ENCODE assay signal across 13 mouse cellular contexts in the genomic region with DNA sequence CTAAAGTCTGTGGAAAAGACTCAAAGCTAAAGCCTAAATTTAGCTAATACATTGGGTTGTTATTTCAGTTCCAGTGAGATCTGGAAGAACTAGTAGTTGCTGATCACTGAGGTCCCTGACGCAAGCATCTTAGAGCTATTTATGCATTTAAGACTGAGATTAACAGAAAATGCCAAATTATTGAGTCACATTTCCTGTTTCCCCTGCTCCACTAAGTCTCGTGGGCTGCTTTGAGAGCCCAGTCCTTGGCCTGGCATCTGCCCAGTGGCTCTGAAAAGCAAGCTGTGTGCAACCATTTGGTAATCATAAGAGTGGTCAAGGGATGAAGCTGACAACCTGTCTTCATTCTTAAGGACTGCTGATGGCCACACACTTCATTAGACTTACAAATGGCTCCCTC. TPM values are rescaled to one million over a fixed set of nuclear protein-coding genes. Genes with fewer than 3 reads are reported as not detected.
DNase-seq lines count a peak whose midpoint lies in the region; ATAC-seq and TF ChIP-seq lines count a peak whose summit lies in the region.
"Had no signal": no experiment of that assay in that cellular context is flagged by ENCODE, and none has a peak within 500 bp of the region (broad histone marks: within the 10 kb centered on the region; RNA-seq: fewer than 3 reads in every experiment).

No protein-coding gene starts in this region.

- no peaks in the 10 kb centered on the region for H3K27me3 ChIP-seq in liver, postnatal 0 days (ENCODE audit: insufficient read depth, low read length)
- no peaks in the 10 kb centered on the region for H3K27me3 ChIP-seq in liver, embryonic 12.5 days (replicated peaks)
- no peaks in the 10 kb centered on the region for H3K27me3 ChIP-seq in heart, postnatal 0 days (ENCODE audit: control insufficient read depth, insufficient read depth, low read length)
- H3K27me3 ChIP-seq: limb, embryonic 15.5 days had no signal

- no peak overlapping the region for H3K9ac ChIP-seq in liver, postnatal 0 days (replicated peaks)
- H3K9ac ChIP-seq in liver, embryonic 12.5 days, result no peak overlapping the region
- no peak overlapping the region for H3K9ac ChIP-seq in heart, postnatal 0 days (replicated peaks; ENCODE audit: low read depth, low read length)
- H3K9ac ChIP-seq: limb, embryonic 15.5 days had no signal

- peaks cover 6% of the 10 kb centered on the region; the same call in 1 of the 2 replicates for H3K4me1 ChIP-seq in liver, postnatal 0 days (ENCODE audit: insufficient read depth)
- no peaks in the 10 kb centered on the region for H3K4me1 ChIP-seq in liver, embryonic 12.5 days
- peaks cover 20% of the 10 kb centered on the region for H3K4me1 ChIP-seq in bone marrow macrophage, adult 2 months (ENCODE audit: control insufficient read depth, insufficient read depth, low read length)
- no peaks in the 10 kb centered on the region for H3K4me1 ChIP-seq in heart, postnatal 0 days (ENCODE audit: control insufficient read depth, insufficient read depth)
- H3K4me1 ChIP-seq: limb, embryonic 15.5 days had no signal

- no peaks in the 10 kb centered on the region for H3K36me3 ChIP-seq in liver, postnatal 0 days (replicated peaks; ENCODE audit: insufficient read depth, low read length)
- no peaks in the 10 kb centered on the region for H3K36me3 ChIP-seq in liver, embryonic 12.5 days
- no peaks in the 10 kb centered on the region for H3K36me3 ChIP-seq in heart, postnatal 0 days (replicated peaks; ENCODE audit: control insufficient read depth, insufficient read depth, low read length)
- H3K36me3 ChIP-seq: limb, embryonic 15.5 days had no signal

- intact Hi-C loops in left cerebral cortex, postnatal 25 days (cut with DNase I), result no loop called here

- no peak overlapping the region for H3K4me3 ChIP-seq in liver, postnatal 0 days (ENCODE audit: low read depth, low read length)
- no peak overlapping the region for H3K4me3 ChIP-seq in liver, embryonic 12.5 days
- H3K4me3 ChIP-seq in bone marrow macrophage, adult 2 months (ENCODE audit: insufficient read depth, low read length), result no peak overlapping the region
- no peak overlapping the region for H3K4me3 ChIP-seq in heart, postnatal 0 days (ENCODE audit: low read depth, low read length)
- H3K4me3 ChIP-seq: limb, embryonic 15.5 days had no signal

- TF ChIP-seq POLR2A in bone marrow macrophage, adult 2 months (IDR thresholded peaks at IDR 0.05; ENCODE audit: borderline replicate concordance, low read depth, low read length), result no peak

- no peak for TF ChIP-seq EP300 in liver, postnatal 0 days (IDR thresholded peaks at IDR 0.05; ENCODE audit: low read depth)
- TF ChIP-seq EP300 in heart, postnatal 0 days (IDR thresholded peaks at IDR 0.05; ENCODE audit: low read depth), result no peak

- H3K27ac ChIP-seq in liver, postnatal 0 days (ENCODE audit: low read depth), result no peak overlapping the region
- no peak overlapping the region for H3K27ac ChIP-seq in liver, embryonic 12.5 days
- peak overlapping the region; percentile 89 for H3K27ac ChIP-seq in bone marrow macrophage, adult 2 months (ENCODE audit: insufficient read depth, low read depth, low read length)
- H3K27ac ChIP-seq in heart, postnatal 0 days (ENCODE audit: low read depth), result peak overlapping the region; percentile 55; the same call in 1 of the 2 replicates
- H3K27ac ChIP-seq: limb, embryonic 15.5 days had no signal

- DNase-seq in liver, postnatal 0 days, result no peak
- peak; percentile 21 for DNase-seq in heart, postnatal 0 days (ENCODE audit: low spot score)
- peak; percentile 8 to 37 for DNase-seq in kidney, postnatal 4 days
- no peak for DNase-seq in MN1 (ENCODE audit: low spot score)
- DNase-seq in left cerebral cortex, postnatal 25 days (ENCODE audit: low spot score in 2 of 2), result no peak
- DNase-seq: layer of hippocampus, adult 9-11 months had no signal

- no peaks in the 10 kb centered on the region for H3K9me3 ChIP-seq in liver, postnatal 0 days (ENCODE audit: low read length)
- H3K9me3 ChIP-seq in liver, embryonic 12.5 days (replicated peaks), result no peaks in the 10 kb centered on the region
- no peaks in the 10 kb centered on the region for H3K9me3 ChIP-seq in heart, postnatal 0 days (replicated peaks; ENCODE audit: control insufficient read depth, low read length)
- H3K9me3 ChIP-seq: limb, embryonic 15.5 days had no signal

- 27% methylated on average over 2 of the region's 2 CpGs for WGBS in liver, postnatal 0 days (ENCODE audit: insufficient replicate concordance)
- WGBS in liver, embryonic 12.5 days (ENCODE audit: insufficient replicate concordance), result 36% methylated on average over 2 of the region's 2 CpGs
- WGBS in heart, postnatal 0 days, result 21% methylated on average over 2 of the region's 2 CpGs

- ATAC-seq in liver, postnatal 0 days, result 0 out of 2 replicates have a peak, but pooled peaks have one; percentile 13
- no peak for ATAC-seq in liver, embryonic 12.5 days
- ATAC-seq in heart, postnatal 0 days (ENCODE audit: insufficient read depth, low read depth), result no peak; the same call in 1 of the 2 replicates
- ATAC-seq: hindbrain, embryonic 16.5 days had no signal

- H3K4me2 ChIP-seq in liver, postnatal 0 days (ENCODE audit: low read depth, low read length), result no peak overlapping the region
- no peak overlapping the region for H3K4me2 ChIP-seq in liver, embryonic 12.5 days
- no peak overlapping the region for H3K4me2 ChIP-seq in heart, postnatal 0 days (ENCODE audit: low read depth, low read length)
- H3K4me2 ChIP-seq: limb, embryonic 15.5 days had no signal

- TF ChIP-seq CTCF in liver, postnatal 0 days (IDR thresholded peaks at IDR 0.05; ENCODE audit: low read depth), result no peak
- no peak for TF ChIP-seq CTCF in bone marrow macrophage, adult 2 months (IDR thresholded peaks at IDR 0.05; ENCODE audit: low read depth, low read length)
- no peak for TF ChIP-seq CTCF in heart, postnatal 0 days (IDR thresholded peaks at IDR 0.05; ENCODE audit: low read depth)

RNA-seq across cellular contexts. Expression of a gene that starts 8.3 kb away (rescaled TPM):
- 1.1 TPM in 1 of 2 replicates, not detected in the other for polyA plus RNA-seq in liver, postnatal 0 days (2015; fragmentation: Nextera tagmentation; extraction: Ambion mirVana)
- not detected in 2 replicates for polyA plus RNA-seq in liver, embryonic 12.5 days (2016; fragmentation: Nextera tagmentation; extraction: Ambion mirVana)
- not detected in 2 replicates for polyA plus RNA-seq in bone marrow macrophage, adult 2 months (2012; ENCODE audit: insufficient read depth, insufficient read length, missing spikeins)
- total RNA-seq in heart, postnatal 0 days (2014; rRNA removed; ENCODE audit: low replicate concordance), result not detected in 2 replicates
- not detected in 2 replicates for polyA plus RNA-seq in heart, postnatal 0 days (2015; fragmentation: Nextera tagmentation; extraction: Ambion mirVana)
- not detected for total RNA-seq in left cerebral cortex, postnatal 25 days (2021)
- total RNA-seq: midbrain, postnatal 0 days had no signal
- polyA plus RNA-seq: embryonic facial prominence, embryonic 11.5 days; hindbrain, embryonic 16.5 days; limb, embryonic 15.5 days; midbrain, postnatal 0 days had no signal

RNA-seq across cellular contexts. Expression of a gene that starts 27.8 kb away (rescaled TPM):
- 1.1 TPM in 1 of 2 replicates, not detected in the other for polyA plus RNA-seq in liver, postnatal 0 days (2015; fragmentation: Nextera tagmentation; extraction: Ambion mirVana)
- not detected in 2 replicates for polyA plus RNA-seq in liver, embryonic 12.5 days (2016; fragmentation: Nextera tagmentation; extraction: Ambion mirVana)
- not detected in 2 replicates for polyA plus RNA-seq in bone marrow macrophage, adult 2 months (2012; ENCODE audit: insufficient read depth, insufficient read length, missing spikeins)
- total RNA-seq in heart, postnatal 0 days (2014; rRNA removed; ENCODE audit: low replicate concordance), result not detected in 2 replicates
- not detected in 2 replicates for polyA plus RNA-seq in heart, postnatal 0 days (2015; fragmentation: Nextera tagmentation; extraction: Ambion mirVana)
- not detected for total RNA-seq in left cerebral cortex, postnatal 25 days (2021)
- total RNA-seq: midbrain, postnatal 0 days had no signal
- polyA plus RNA-seq: embryonic facial prominence, embryonic 11.5 days; frontal cortex, adult 2 months; hindbrain, embryonic 16.5 days; limb, embryonic 15.5 days had no signal

Comparison
In these comparisons a context has a peak if more than half of its experiments do, and no peak if none do; other contexts are left out.
1. DNase-seq: peak in heart, postnatal 0 days (single experiment) and kidney, postnatal 4 days (2 of 2); none in liver, postnatal 0 days (single experiment), MN1 (single experiment) and left cerebral cortex, postnatal 25 days (0 of 2).
2. H3K27ac ChIP-seq: peak in bone marrow macrophage, adult 2 months (single experiment) and heart, postnatal 0 days (single experiment); none in liver, postnatal 0 days (single experiment) and liver, embryonic 12.5 days (single experiment).